Mouse (Mus musculus) neutrophil, adult 59 days (primary cell): ENCODE measurements around the gene Vmn1r26. TPM values are rescaled to one million over a fixed set of nuclear protein-coding genes. Genes with fewer than 3 reads are reported as not detected.

Experiments used
- total RNA-seq, 2 experiments: library from RNA; stranded (reverse); gene quantifications; 1 replicate in 1 of 2; 2 replicates in 1 of 2; pipeline ENCODE4 v1.2.4; 2023

The Vmn1r26 gene
- not detected for total RNA-seq

DNA sequence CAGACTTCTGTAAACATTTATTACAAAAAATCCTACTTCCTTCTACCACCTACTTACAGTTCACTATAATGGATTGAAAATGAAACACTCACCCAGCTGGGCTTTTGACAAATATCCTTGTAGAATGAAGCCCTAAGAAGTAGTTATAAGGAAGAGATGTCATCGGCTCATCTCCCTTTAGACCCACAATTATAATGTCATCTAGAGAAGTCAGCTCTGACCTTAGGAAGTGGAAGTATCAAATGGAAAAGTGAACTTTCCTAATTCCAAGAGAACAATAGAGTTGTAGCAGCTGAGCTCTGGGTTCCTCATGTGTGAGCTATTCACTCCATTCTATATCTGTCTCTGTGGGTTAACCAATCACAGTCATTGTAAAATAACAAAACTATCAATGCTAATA is at the start of gene Vmn1r26:
Vmn1r26 (minus strand) TSS at position 101 of the 400 bp plus-strand sequence.

DNA sequence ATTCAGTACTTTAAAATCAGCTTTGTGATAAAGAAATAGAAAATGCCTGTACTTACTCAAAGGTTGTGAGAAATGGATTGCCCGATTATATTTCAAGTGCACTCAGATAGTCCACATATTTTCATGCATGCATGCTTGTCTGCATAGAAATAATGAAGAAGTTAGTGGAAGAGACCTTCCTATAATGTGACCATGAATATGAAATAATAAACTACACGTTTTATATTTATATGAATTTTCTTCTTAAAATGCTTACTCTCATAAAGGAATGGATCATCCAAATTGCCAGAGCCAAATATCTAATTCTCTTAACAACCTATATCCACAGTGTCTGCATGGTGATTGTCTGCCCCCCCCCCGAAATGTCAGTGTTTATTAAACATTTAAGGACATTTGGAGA is 34.2 kb downstream of the Vmn1r26 start, which contains the start of gene Vmn1r25:
Vmn1r25 (minus strand) TSS at position 101 of the 400 bp plus-strand sequence.

DNA sequence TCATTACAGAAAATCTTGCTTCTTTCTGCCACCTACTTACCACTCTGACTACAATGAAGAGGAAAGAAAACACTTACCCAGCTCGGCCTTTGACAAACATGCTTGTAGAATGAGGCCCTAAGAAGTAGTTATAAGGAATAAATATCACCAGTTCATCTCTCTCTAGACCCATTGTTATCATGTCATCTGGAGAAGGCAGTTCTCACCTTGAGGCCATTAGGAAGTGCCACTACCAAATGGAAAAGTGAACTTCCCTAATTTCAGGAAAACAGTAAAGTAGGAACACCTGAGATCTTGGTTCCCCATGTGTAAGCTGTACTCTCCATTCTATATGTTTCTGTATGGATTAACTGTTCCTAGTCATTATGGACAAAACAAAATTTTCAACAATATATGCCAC is 53.6 kb downstream of the Vmn1r26 start, which contains the start of gene Vmn1r24:
Vmn1r24 (minus strand) TSS at position 101 of the 400 bp plus-strand sequence.

Other genes with a start within 250 kb of the Vmn1r26 start
- gene Vopp1, start 190.0 kb downstream of the Vmn1r26 start, total RNA-seq: 10 to 100 TPM; 14.1 to 15.4 TPM
- gene Vmn1r21, start 164.8 kb downstream of the Vmn1r26 start, total RNA-seq: not detected
- not detected for gene Vmn1r22, start 107.1 kb downstream of the Vmn1r26 start, total RNA-seq
- gene Vmn1r23, start 88.3 kb downstream of the Vmn1r26 start, total RNA-seq: not detected
- gene Vmn1r24, start 53.7 kb downstream of the Vmn1r26 start, total RNA-seq: not detected
- gene Vmn1r25, start 34.3 kb downstream of the Vmn1r26 start, total RNA-seq: not detected
- not detected for gene Vmn1r27, start 203.7 kb upstream of the Vmn1r26 start, total RNA-seq
- gene Vmn1r28, start 246.9 kb upstream of the Vmn1r26 start, total RNA-seq: not detected